Mouse (Mus musculus) ES-E14 (cell line): ENCODE measurements at regions not wholly inside any gene's neighbourhood (a gene's known extent, or its start where the extent isn't known, plus 50 kb on each side); places are given as distances from the start of the nearest gene placed in this dataset.
A peak's percentile ranks its signal among the peaks of the same experiment; 100 is the strongest.

Source experiments
- HCFC1 ChIP-seq: IDR thresholded peaks from 2 replicates; pipeline ENCODE4 v1.6.1; 2012; ENCODE audit warnings: low read length, inconsistent platforms, borderline replicate concordance; ENCODE audit not compliant: insufficient read depth
- MAFK ChIP-seq: IDR thresholded peaks from 2 replicates; pipeline ENCODE4 v1.6.1; 2014; ENCODE audit warnings: mild to moderate bottlenecking, low read depth, low read length, inconsistent platforms; ENCODE audit not compliant: insufficient read depth
- ZNF384 ChIP-seq: IDR thresholded peaks from 2 replicates; pipeline ENCODE4 v1.6.1; 2012; ENCODE audit warnings: low read depth, low read length, inconsistent platforms

- TF ChIP-seq ZNF384 (no peak), HCFC1 (no peak), MAFK (peak; percentile 100)
Measured at GRCm38 (mm10) chr3:107823177-107823576, 53.9 kb upstream of the Eps8l3 start.
